Mouse (Mus musculus) cortical plate, adult 2 months (tissue): ENCODE measurements at regions not wholly inside any gene's neighbourhood (a gene's known extent, or its start where the extent isn't known, plus 50 kb on each side); places are given as distances from the start of the nearest gene placed in this dataset.

Source experiments
- H3K27ac ChIP-seq: fragments of 200-500 bp; 2 replicates; pipeline ENCODE4 v1.5.1; 2012; ENCODE audit warnings: low read length, control low read depth, inconsistent platforms; ENCODE audit not compliant: insufficient read depth
- H3K4me1 ChIP-seq: fragments of 200-500 bp; 2 replicates; pipeline ENCODE4 v1.6.1; 2011; ENCODE audit warnings: low read length; ENCODE audit not compliant: control insufficient read depth, insufficient read depth
- H3K4me3 ChIP-seq: fragments of 200-500 bp; 2 replicates; pipeline ENCODE4 v1.5.1; 2011; ENCODE audit warnings: mild to moderate bottlenecking, low read length, control low read depth; ENCODE audit not compliant: insufficient read depth
- CTCF ChIP-seq: fragments of 200-500 bp; IDR thresholded peaks from 2 replicates; pipeline ENCODE4 v1.5.1; 2011; ENCODE audit warnings: mild to moderate bottlenecking, control low read depth, low read length; ENCODE audit not compliant: insufficient read depth; ENCODE audit errors: extremely low read depth
- POLR2A ChIP-seq: fragments of 200-500 bp; IDR thresholded peaks from 2 replicates; pipeline ENCODE4 v1.6.1; 2011; ENCODE audit warnings: mild to moderate bottlenecking, low read length, control low read depth; ENCODE audit not compliant: insufficient read depth; ENCODE audit errors: extremely low read depth

- TF ChIP-seq POLR2A, result no peak
- no peak for TF ChIP-seq CTCF
Observed at GRCm38 (mm10) chr16:75232133-75232532, 353.7 kb downstream of the Lipi start.

GRCm38 (mm10) chr16:75193404-75193803 lies 392.5 kb downstream of the Lipi start:
- Histone ChIP-seq H3K4me3 (no peak overlapping the region), H3K4me1 (no peaks in the 10 kb centered on the region), H3K27ac (no peak overlapping the region)
- TF ChIP-seq POLR2A, result no peak
- TF ChIP-seq CTCF, result no peak

More at GRCm38 (mm10) chr16:75232133-75232532, 353.7 kb downstream of the Lipi start:
- H3K27ac ChIP-seq, result no peak overlapping the region
- H3K4me3 ChIP-seq, result no peak overlapping the region
- no peaks in the 10 kb centered on the region for H3K4me1 ChIP-seq

- Histone ChIP-seq H3K4me1 (no peaks in the 10 kb centered on the region), H3K4me3 (no peak overlapping the region), H3K27ac (no peak overlapping the region)
- TF ChIP-seq CTCF, result no peak
- TF ChIP-seq POLR2A, result no peak
Observed at GRCm38 (mm10) chr16:75190316-75190715, 395.5 kb downstream of the Lipi start.

GRCm38 (mm10) chr16:75166040-75166439 lies 419.8 kb downstream of the Lipi start:
- TF ChIP-seq POLR2A (no peak), CTCF (no peak)
- no peak overlapping the region for H3K27ac ChIP-seq
- H3K4me3 ChIP-seq, result no peak overlapping the region
- H3K4me1 ChIP-seq, result no peaks in the 10 kb centered on the region

DNA sequence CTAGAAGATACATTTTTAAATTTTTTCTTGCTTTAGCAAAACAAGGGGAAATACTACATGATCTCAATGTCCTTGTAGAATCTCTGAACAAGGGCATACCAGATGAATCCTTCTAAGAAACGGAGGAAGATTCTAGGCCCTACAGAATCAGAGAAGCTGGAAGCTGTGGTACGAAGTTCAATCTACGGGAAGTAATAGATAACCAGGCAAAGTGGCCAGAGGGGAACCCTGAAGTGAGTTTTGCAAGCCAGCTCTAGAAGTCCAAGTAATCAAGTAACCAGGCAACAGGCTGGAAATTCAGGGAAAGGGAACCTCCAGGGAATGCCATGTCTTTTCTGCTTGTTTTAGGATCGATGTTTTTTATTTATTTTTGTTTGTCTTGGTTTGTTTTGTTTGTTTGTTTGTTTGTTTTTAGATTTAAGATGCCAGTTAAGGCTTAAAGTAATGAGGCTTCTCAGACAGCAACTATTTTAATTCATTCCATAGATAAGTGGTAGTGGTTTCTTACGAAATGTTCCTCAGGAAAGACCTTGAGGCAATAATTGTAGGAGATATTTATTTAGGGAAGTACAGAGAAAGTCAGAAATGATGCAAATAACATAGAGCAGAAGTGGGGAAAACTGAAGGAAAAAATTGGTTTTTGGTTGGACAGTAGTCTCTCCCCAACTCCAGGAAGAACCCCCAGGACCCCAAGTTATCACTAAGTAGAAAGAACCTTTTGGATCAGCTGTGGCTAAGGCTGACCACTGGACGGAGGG lies 420.7 kb downstream of the Lipi start:
- TF ChIP-seq POLR2A (no peak), CTCF (no peak)
- H3K4me1 ChIP-seq, result no peaks in the 10 kb centered on the region
- no peak overlapping the region for H3K27ac ChIP-seq
- no peak overlapping the region for H3K4me3 ChIP-seq

- H3K27ac ChIP-seq, result no peak overlapping the region
- no peaks in the 10 kb centered on the region; the same call in 1 of the 2 replicates for H3K4me1 ChIP-seq
- H3K4me3 ChIP-seq, result no peak overlapping the region
- TF ChIP-seq CTCF, result no peak
Observed at GRCm38 (mm10) chr16:75159740-75160139, 426.1 kb downstream of the Lipi start.

DNA sequence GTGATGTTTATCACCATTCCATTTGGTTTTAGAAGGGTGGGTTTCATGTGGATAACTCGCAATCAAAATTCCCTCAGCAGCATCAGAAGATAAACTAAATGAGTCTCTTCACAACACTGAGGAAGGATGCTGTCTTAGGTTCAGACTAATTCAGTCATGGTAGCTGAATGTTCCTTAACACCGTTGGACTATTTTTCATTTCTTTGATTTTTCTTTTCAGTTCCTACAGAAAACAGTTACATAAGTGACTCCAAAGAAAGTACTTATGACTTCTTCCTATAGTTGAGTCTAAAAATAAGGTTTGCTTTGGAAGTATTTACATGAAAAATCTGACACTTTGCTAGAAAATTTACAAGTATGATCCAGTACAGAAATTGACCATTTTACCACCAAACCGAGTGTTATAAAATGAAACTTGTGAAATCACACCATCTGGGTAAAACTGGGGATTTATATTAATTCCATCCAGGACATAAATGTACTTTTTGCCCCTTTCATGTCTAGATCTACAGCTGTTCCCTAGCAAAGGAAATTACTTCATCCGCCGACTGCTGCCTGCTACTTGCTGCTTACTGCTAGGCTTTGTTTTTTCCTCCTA lies 430.3 kb downstream of the Lipi start:
- no peak overlapping the region for H3K4me3 ChIP-seq
- H3K27ac ChIP-seq, result no peak overlapping the region
- TF ChIP-seq CTCF (no peak), POLR2A (no peak)

More for the DNA sequence above, 430.3 kb downstream of the Lipi start:
- no peaks in the 10 kb centered on the region; the same call in 1 of the 2 replicates for H3K4me1 ChIP-seq
